Mouse (Mus musculus): Measurements from ENCODE around the gene Pirb.

The Pirb gene

GRCm38 (mm10) chr7:3692987-3693808, 27.0 kb downstream of the Pirb start, which contains the start of gene Mboat7:
TSS of gene Mboat7 (minus strand) at chr7:3693523.
- in situ Hi-C loops (cut with MboI, MseI) = loop anchor here (25.0 kb wide), 1 partner anchor 1369 kb away; the partner anchor contains the start of genes U2af2 and Zfp580

DNA sequence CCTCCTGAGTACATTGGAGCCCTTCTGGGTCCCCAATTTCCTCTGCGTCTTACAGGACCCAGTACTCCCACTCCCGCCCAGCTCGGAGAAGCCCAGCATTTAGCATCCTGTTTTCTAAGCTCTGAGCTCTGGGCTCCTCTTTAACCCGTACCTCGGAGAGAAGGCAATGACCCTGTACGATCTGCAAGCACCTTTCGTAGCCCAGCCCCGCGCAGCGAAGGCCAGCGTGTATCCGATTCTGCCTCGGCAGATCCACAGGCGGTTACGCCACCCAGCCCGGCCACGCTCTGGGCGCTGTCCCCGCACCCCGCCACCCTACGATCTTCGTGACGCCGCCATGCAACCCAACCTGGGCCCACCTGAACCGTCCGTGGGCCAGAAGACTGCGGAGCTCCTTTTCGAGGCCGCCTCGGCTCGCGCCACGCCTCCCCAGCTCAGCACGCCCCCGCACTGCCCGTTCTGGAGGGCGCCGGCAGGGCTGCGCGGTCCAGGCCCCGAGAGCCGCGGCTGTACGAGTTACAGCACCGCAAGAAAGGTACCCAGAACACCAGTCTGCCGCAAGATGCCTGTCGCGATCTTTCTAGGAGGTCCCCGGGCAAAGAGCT, 27.7 kb downstream of the Pirb start, which contains the start of gene Tsen34:
Gene Tsen34 (plus strand): TSS at position 482 of the 605 bp plus-strand sequence.
- in situ Hi-C loops (cut with MboI, MseI) = loop anchor here (25.0 kb wide), 1 partner anchor 1370 kb away; the partner anchor contains the start of genes U2af2 and Zfp580

DNA sequence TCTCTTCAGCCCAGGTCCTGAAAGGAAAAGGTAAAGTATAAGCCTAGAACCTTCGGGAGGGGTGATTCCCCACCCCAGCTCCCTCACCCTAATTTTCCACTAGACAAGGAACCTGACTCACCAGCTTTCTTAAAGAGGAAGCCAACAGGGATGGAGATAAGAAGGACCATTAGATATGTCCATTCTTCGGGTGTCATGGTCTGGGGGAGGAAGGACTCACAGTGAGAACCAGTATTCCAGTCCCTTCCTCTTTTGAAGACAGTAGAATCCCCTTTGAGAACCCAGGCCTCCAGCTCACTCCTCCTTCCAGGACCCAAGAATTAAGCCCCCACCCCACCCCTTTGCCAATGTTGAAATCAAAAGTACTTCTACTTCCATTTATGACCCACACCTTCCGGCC, 28.3 kb downstream of the Pirb start:
- in situ Hi-C loops (cut with MboI, MseI) = loop anchor here (25.0 kb wide), 1 partner anchor 1370 kb away; the partner anchor contains the start of genes U2af2 and Zfp580

DNA sequence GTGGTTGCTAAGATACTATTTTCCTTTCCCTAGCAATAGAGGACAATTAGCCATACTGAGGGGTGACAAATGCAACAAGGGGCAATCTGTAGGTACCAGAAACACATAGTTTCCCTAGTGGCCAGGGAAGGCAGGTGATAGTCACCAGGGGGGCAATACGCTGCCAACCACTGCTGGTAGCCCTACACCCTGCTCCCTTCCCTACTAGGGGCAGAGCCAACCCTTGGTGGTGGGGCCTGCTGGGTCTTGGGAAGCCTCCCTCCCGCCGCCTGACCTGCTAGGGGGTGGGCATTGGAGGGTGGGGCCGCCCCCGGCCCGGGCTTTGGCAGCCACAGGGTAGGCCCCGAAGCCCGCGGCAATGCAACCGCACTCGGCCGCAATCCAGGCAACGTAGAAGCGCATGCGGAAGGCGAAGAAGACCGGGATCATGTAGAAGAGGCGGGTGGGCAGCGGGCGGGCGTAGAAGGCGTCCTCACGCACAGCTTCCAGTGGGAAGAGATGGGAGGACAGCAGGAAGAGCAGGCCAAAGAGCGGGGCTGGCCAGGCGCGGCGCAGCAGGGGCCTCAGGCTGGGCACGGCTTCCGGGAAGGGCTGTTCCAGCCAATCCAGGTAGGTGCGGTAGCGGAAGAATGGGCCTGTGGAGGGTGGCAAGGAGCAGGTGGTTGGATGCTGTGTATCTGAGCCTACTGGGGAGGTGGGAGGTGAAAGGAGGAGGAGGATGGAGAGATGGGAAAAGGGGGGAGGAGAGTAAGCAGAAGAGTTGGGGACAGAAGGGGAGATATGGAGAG, 34.6 kb downstream of the Pirb start:
- in situ Hi-C loops (cut with MboI, MseI) = loop anchor here (25.0 kb wide), 1 partner anchor 1377 kb away; the partner anchor contains the start of genes U2af2 and Zfp580

DNA sequence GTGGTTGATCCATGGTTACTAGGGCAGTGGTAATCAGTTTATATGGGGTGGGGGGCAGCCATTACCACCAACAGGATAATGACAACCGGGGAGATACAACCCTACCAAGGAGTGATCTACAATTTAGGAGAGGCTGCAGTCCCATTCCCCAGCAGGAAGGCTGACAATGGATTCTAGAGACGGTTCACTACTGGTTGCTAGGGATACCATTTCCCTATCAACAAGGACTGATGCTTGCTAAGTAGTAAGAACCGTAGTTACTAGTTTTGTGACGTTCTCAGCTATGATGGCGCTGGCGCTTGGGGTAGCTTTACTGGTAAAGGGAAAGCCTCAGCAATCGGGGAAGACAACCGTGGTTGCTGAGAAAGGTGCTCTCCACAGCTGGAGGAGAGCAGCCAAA, 35.5 kb downstream of the Pirb start:
- in situ Hi-C loops (cut with MboI, MseI) = loop anchor here (25.0 kb wide), 1 partner anchor 1378 kb away; the partner anchor contains the start of genes U2af2 and Zfp580

DNA sequence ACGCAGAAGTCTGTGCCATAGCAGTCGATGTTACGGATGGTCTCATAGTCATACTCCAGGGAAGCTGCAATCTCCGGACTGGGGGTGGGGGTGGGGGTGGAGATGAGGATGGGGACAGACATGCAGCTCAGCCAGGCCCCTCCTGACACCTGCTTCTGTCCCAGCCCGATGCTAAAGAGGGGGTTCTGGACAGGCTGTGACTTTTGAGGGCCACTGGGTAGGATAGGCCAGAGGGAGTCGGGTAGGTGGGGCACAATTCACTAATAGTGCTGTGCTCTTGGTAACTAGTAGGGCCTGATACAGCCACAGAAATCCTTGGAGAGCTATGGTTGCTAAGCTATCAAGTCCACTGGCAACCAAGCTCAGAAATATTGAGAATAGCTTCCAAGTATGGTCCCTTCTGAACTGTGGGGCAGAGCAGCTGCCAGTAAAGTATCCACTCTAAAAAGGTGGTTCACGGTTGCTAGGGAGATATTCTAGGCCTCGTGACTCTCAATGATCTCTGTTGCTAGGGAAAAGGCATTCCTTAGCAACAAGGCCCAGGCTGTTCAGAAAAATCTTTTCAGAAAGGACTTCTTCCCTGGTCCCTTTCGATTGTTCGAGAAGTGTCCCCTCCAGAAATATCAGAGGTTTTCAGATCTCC, 36.2 kb downstream of the Pirb start:
- in situ Hi-C loops (cut with MboI, MseI) = loop anchor here (25.0 kb wide), 1 partner anchor 1378 kb away; the partner anchor contains the start of genes U2af2 and Zfp580

DNA sequence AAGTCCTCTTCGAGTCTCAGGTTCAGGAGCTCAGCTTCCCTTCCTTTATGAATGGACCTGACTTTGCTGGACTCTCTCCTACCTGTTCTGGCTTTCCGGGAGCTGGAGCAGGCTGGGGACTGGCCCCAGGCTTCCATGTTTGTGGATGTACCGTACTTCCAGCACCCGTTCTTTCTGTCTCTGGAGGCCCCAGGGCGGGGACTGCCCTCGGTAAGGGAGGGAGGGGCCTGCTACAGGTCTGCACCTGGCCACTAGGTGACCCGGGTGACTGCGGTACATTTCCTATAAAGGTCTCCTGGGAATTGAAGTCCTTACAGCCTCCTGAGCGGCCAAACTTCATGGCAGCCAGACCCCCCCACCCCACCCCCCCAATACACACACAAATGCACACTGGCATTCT, 42.8 kb downstream of the Pirb start, which contains the start of gene Tmc4:
Gene Tmc4 (minus strand): TSS at position 212 of the 400 bp plus-strand sequence.
- in situ Hi-C loops (cut with MboI, MseI) = loop anchor here (25.0 kb wide), 1 partner anchor 1385 kb away; the partner anchor contains the start of genes U2af2 and Zfp580

GRCm38 (mm10) chr7:3676371-3676770, 43.8 kb downstream of the Pirb start:
- in situ Hi-C loops (cut with MboI, MseI) = loop anchor here (25.0 kb wide), 1 partner anchor 1386 kb away; the partner anchor contains the start of genes U2af2 and Zfp580

DNA sequence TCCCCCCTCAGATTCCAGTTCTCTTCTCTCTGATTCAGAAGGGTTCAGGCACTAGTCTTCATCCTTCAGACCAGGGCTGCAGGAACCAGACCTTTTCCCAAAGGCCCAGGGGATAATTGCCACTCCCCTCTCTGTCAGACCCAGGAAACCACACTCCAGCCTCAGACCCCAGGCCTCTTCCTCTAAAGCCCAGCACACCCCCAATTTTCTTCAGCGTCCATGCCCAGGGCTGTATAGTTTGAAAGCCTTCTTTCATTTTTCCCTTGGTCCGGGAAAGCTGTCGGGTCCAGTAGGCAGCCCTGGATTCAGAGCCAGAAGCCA, 45.0 kb downstream of the Pirb start:
- in situ Hi-C loops (cut with MboI, MseI) = loop anchor here (25.0 kb wide), 1 partner anchor 1387 kb away; the partner anchor contains the start of genes U2af2 and Zfp580

DNA sequence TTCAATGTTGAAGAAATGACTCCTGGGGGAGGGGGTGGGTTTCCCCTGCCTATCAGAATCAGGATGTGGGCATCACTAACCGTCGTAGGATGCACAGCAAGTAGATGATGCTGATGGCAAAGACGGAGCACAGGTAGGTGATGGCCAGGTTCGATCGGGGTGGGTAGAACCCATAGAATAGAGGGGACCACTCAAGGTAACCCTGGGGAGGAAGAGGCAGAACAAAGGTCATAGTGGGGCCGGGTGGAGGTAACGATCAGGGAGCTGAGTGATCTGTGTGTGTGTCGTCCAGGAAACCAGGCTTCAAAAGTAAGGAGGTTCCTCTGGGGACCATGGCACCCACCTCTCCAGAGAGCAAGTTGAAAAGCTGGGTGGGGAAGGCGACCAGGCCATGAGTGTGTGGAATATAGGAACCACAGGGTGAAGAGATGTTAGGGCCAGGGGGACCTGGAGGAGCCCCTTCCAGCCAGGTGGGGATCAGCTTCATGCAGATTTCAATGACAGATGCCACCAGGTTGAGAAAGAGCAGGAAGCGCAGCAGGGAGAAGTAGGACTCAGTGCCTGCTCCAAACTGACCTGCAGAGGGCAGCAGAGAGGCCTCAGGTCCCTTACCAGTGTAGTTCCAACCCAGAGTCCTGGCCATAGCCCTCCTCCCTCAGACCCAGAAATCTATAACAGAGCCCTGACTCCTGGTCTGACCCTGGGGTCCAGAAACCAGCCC, 45.5 kb downstream of the Pirb start:
- in situ Hi-C loops (cut with MboI, MseI) = loop anchor here (25.0 kb wide), 2 partner anchors 988 to 1388 kb away; partner anchors contain the start of genes Ppp6r1, U2af2 and Zfp580

GRCm38 (mm10) chr7:3666921-3667391, 53.2 kb downstream of the Pirb start:
- in situ Hi-C loops (cut with MboI, MseI) = loop anchor here (25.0 kb wide), 1 partner anchor 995 kb away; the partner anchor contains the start of gene Ppp6r1

GRCm38 (mm10) chr7:3665215-3666114, 54.7 kb downstream of the Pirb start, which contains the start of gene Leng1:
TSS of gene Leng1 (minus strand) at chr7:3665840.
- in situ Hi-C loops (cut with MboI, MseI) = loop anchor here (25.0 kb wide), 1 partner anchor 997 kb away; the partner anchor contains the start of gene Ppp6r1

DNA sequence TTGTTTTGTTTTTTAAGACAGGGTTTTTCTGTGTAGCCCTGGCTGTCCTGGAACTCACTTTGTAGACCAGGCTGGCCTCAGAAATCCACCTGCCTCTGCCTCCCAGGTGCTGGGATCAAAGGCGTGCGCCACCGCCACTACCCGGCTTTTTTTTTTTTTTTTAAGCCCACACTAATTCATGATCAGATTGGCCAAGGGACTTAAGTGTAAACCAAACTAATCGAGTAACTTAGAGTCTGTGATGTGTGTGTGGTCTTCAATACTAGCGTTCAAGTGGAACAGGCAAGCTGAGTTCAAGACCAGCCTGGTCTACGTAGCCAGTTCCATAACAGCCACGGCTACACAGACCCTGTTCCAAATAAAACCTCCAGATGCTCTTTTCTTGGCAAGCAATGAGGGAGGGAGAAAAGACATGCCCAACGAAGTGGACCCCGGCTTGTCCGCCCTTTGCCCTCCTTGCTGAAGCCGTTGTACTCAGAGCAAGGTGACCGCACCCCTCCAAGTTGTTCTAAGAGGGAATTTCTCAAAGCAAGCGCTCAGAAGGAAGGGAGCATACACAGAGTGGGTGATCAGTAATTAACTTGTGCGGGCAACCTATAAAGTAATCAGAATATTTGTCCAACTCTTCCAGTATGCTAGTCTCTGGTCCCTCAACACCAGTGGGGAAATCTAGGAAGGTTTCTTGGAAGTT, 55.5 kb downstream of the Pirb start:
- in situ Hi-C loops (cut with MboI, MseI) = loop anchor here (25.0 kb wide), 1 partner anchor 998 kb away; the partner anchor contains the start of gene Ppp6r1

Data from T-helper 2 cell (primary cell).